8 mouse cellular contexts compared by ENCODE assay signal in genomic region chr15:31454096-31454860, GRCm38 (mm10). TPM values are rescaled to one million over a fixed set of nuclear protein-coding genes. Genes with fewer than 3 reads are reported as not detected.
A peak's percentile ranks its signal among the peaks of the same experiment; 100 is the strongest.
DNase-seq lines count a peak whose midpoint lies in the region; ATAC-seq and TF ChIP-seq lines count a peak whose summit lies in the region.

No protein-coding gene starts in this region.

- no peak for ATAC-seq in hindbrain, embryonic 11.5 days (ENCODE audit: low FRiP score)

- no peaks in the 10 kb centered on the region for H3K9me3 ChIP-seq in E14TG2a.4 (ENCODE audit: low read length)
- no peaks in the 10 kb centered on the region for H3K9me3 ChIP-seq in hindbrain, embryonic 11.5 days (ENCODE audit: control insufficient read depth, low read length)

- no peak overlapping the region for H3K27ac ChIP-seq in hindbrain, embryonic 11.5 days (ENCODE audit: low read depth, low read length)
- peak overlapping the region; percentile 80 for H3K27ac ChIP-seq in macrophage
- no peak overlapping the region for H3K27ac ChIP-seq in cerebellum, adult 2 months (ENCODE audit: insufficient read depth, low read length)

- WGBS in hindbrain, embryonic 11.5 days: 58% methylated on average over 10 of the region's 10 CpGs
- WGBS in macrophage (ENCODE audit: missing documents): 58% methylated on average over 8 of the region's 10 CpGs
- 52% methylated on average over 10 of the region's 10 CpGs for WGBS in cerebellum, adult 2 months

- no peak overlapping the region for H3K9ac ChIP-seq in hindbrain, embryonic 11.5 days (ENCODE audit: low read depth, low read length)

- peak overlapping the region; percentile 81; the same call in 1 of the 2 replicates for H3K4me3 ChIP-seq in E14TG2a.4 (replicated peaks; ENCODE audit: low read length)
- peak overlapping the region; percentile 48 for H3K4me3 ChIP-seq in hindbrain, embryonic 11.5 days (ENCODE audit: low read depth, low read length)
- peak overlapping the region; percentile 27 for H3K4me3 ChIP-seq in macrophage (ENCODE audit: inconsistent target)
- no peak overlapping the region for H3K4me3 ChIP-seq in cerebellum, adult 2 months (replicated peaks; ENCODE audit: insufficient read depth, low read depth, low read length)

- H3K36me3 ChIP-seq in E14TG2a.4 (ENCODE audit: insufficient read depth, low read length): peaks cover 24% of the 10 kb centered on the region
- 0 out of 2 replicates have a peak, but pooled peaks cover 3% of the 10 kb centered on the region for H3K36me3 ChIP-seq in hindbrain, embryonic 11.5 days (ENCODE audit: control insufficient read depth, insufficient read depth, low read length)
- H3K36me3 ChIP-seq in macrophage (ENCODE audit: inconsistent target): peaks cover 13% of the 10 kb centered on the region

- DNase-seq in heart, adult 11 months: peak; percentile 89
- no peak for DNase-seq in heart, adult 18-20 months
- no peak for DNase-seq in hindbrain, embryonic 11.5 days (ENCODE audit: low spot score)
- DNase-seq in frontal cortex, postnatal 14 days (ENCODE audit: low spot score in 2 of 2): no peak
- no peak for DNase-seq in adrenal gland, postnatal 25 days
- no peak for DNase-seq in cerebellum, adult 2 months

- peaks cover 13% of the 10 kb centered on the region for H3K27me3 ChIP-seq in E14TG2a.4 (ENCODE audit: insufficient read depth, low read length)
- no peaks in the 10 kb centered on the region for H3K27me3 ChIP-seq in hindbrain, embryonic 11.5 days (ENCODE audit: control insufficient read depth, insufficient read depth, low read length)
- H3K27me3 ChIP-seq in cerebellum, adult 2 months (ENCODE audit: control insufficient read depth, insufficient read depth, low read length): no peaks in the 10 kb centered on the region

- no peak for TF ChIP-seq CTCF in E14TG2a.4 (conservative IDR thresholded peaks at IDR 0.05; ENCODE audit: low read length)
- no peak for TF ChIP-seq CTCF in cerebellum, adult 2 months (IDR thresholded peaks at IDR 0.05; ENCODE audit: borderline replicate concordance, insufficient read depth, low read depth, low read length)

- H3K4me2 ChIP-seq in hindbrain, embryonic 11.5 days (replicated peaks; ENCODE audit: low read depth, low read length): peak overlapping the region; percentile 60

- peaks cover 39% of the 10 kb centered on the region for H3K4me1 ChIP-seq in E14TG2a.4 (replicated peaks; ENCODE audit: low read depth, low read length)
- no peaks in the 10 kb centered on the region for H3K4me1 ChIP-seq in hindbrain, embryonic 11.5 days (replicated peaks; ENCODE audit: control insufficient read depth, insufficient read depth, low read length)
- H3K4me1 ChIP-seq in cerebellum, adult 2 months (ENCODE audit: control insufficient read depth, insufficient read depth, low read length): no peaks in the 10 kb centered on the region

- no peak for TF ChIP-seq POLR2A in cerebellum, adult 2 months (IDR thresholded peaks at IDR 0.05; ENCODE audit: borderline replicate concordance, insufficient read depth, low read length)

- H3K79me2 ChIP-seq in macrophage (ENCODE audit: inconsistent target): no peaks in the 10 kb centered on the region

RNA-seq across cellular contexts. Expression of gene Ropn1l, which starts 0.7 kb away (rescaled TPM):
- not detected for total RNA-seq in heart, adult 18-20 months (2021)
- 2.7 and 3.2 TPM in 2 replicates for polyA plus RNA-seq in hindbrain, embryonic 11.5 days (2014; fragmentation: Nextera tagmentation; extraction: Ambion mirVana)
- 1 to 10 TPM in 18 of 26 experiments, under 1 TPM in 1, not detected in 7; 0.96 to 5.9 (median 1.8) TPM for total RNA-seq in macrophage (2018; cell fraction: chromatin; rRNA removed)
- 10 to 100 TPM in 10 of 26 experiments, 1 to 10 TPM in 16; 5.2 to 15.6 (median 8.7) TPM for total RNA-seq in macrophage (2018; cell fraction: cytosol; rRNA removed)
- total RNA-seq in macrophage (2018; cell fraction: nucleus; rRNA removed): 1 to 10 TPM; 1.0 to 7.2 (median 3.2) TPM
- 7.0 to 12.5 TPM (median 7.0 TPM) in 3 replicates for polyA plus RNA-seq in macrophage (2018)
- 2.0 and 3.6 TPM in 2 replicates for total RNA-seq in adrenal gland, postnatal 25 days (2021)
- polyA plus RNA-seq in cerebellum, adult 2 months (2012; rRNA removed): 1.3 TPM in 2 replicates
